Mouse (Mus musculus) testis, adult 10 weeks (tissue): ENCODE results near the gene Stard9. TPM values are rescaled to one million over a fixed set of nuclear protein-coding genes. Genes with fewer than 3 reads are reported as not detected.

Experiments
- polyA plus RNA-seq: library from polyadenylated mRNA; stranded (reverse); fragments of 350-450 nt; fragmentation: Illumina TruSeq; extraction: RNeasy Lipid Tissue Mini Kit (QIAGEN cat#74804); gene quantifications from one replicate; pipeline ENCODE4 v1.2.3, GENCODE M21; 2014; ENCODE audit warnings: low read depth, low replicate concordance

The Stard9 gene
- polyA plus RNA-seq = 30.7 TPM

DNA sequence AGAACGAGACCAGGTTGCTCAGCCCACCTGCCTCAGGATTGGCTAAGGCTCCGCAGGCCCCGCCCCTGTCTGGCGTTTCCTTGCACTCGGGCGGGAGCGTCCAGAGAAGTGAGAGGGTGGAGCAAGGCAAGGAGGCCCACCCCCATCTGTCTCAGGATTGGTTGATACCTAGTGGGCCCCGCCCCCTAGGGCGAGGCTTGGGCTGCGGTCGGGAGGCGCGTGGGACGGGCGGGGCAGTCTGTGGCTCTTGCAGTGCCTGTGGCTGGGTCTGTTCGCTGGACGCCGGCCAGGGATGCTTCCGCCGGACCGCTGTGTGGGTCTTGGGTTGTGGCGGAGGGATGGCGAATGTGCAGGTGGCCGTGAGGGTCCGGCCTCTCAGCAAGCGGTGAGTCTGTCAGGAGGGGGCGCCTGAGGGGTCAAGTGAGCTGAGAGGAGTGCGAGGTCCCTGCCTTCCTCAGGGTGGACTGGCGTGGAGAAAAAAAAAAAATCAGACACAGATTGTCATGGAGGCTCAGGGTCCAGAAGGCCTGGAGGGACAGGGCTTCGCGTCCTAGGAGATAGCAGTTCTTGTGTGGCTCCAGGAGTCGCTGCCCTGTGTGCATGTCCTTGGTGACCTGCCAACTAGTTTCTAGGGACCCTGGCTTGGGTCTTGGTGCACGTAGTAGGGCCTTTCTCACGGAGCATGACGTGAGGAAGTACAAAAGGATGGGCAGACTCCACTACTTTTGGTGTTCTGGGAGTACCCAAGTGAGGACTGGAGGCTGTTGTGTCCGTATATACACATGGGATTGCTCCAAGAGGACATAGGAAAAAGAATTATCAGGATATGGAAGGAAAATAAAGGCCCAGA is at the start of gene Stard9:
TSS of gene Stard9 (plus strand) at position 236 of the 850 bp plus-strand sequence.

GRCm38 (mm10) chr2:120608830-120609723 is 19.8 kb upstream of the Stard9 start, which contains the start of the genes Haus2 and Lrrc57:
Haus2 (plus strand) TSS chr2:120609383.
Lrrc57 (minus strand) TSS chr2:120609520.

Other genes with a start within 250 kb of the Stard9 start
- gene Ganc, start 225.2 kb upstream of the Stard9 start, polyA plus RNA-seq = 12.5 TPM
- gene Tmem87a, start 225.0 kb upstream of the Stard9 start, polyA plus RNA-seq = 30.0 TPM
- gene Capn3, start 173.1 kb upstream of the Stard9 start, polyA plus RNA-seq = 0.15 TPM
- gene Zfp106, start 65.3 kb upstream of the Stard9 start, polyA plus RNA-seq = 53.4 TPM
- gene Snap23, start 61.5 kb upstream of the Stard9 start, polyA plus RNA-seq = 88.6 TPM
- gene Haus2, start 19.7 kb upstream of the Stard9 start, polyA plus RNA-seq = 33.0 TPM
- gene Lrrc57, start 19.6 kb upstream of the Stard9 start, polyA plus RNA-seq = 318 TPM
- 8.5 TPM for gene Cdan1, start 221.0 kb downstream of the Stard9 start, polyA plus RNA-seq
- gene Ttbk2, start 221.5 kb downstream of the Stard9 start, polyA plus RNA-seq = 250 TPM